Mouse (Mus musculus): ENCODE measurements around the gene Pafah1b2. TPM values are rescaled to one million over a fixed set of nuclear protein-coding genes. Genes with fewer than 3 reads are reported as not detected.

Pafah1b2 gene
- total and polyA plus RNA-seq, 3 experiments: 17.1 to 49.0 (median 46.0) TPM

DNA sequence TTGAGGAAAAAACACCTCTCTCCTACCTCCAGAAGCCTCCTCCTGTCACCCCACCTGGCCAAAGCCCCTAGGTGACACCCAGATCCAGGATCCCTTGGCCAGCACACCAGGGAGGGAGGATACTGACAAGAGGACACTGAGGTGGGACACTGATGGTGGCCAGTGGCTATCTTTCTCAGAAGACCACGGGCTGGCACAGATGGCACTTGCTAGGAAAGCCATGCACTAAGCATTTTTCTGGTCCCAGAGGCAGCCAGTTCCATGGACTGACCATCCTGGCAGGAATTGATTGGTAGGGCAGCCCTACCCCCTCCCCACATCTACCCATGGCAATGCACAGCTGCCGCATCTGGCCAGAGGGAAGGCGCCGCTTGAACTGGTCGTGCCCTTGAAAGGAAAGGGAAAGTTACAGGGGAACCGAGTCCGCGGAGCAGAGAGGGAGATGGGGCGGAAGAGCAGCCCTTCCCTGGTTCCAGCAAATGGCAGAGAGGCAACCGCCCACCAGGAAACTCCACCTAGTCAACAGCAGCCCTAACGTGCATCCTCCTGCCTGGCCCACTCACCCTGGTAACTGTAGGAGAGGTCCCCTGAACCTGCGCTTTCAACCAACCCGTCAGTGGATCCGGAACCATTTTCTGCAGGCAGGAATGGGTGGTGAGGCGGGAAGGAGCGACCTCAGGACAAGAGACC lies 66.2 kb downstream of the Pafah1b2 start:
- no peak for DNase-seq
- Histone ChIP-seq H3K9ac (ENCODE audit: low read depth, low read length) (no peak overlapping the region), H3K36me3 (ENCODE audit: control insufficient read depth, insufficient read depth, low read length) (no peaks in the 10 kb centered on the region), H3K4me1 (ENCODE audit: control insufficient read depth, insufficient read depth, low read length) (no peaks in the 10 kb centered on the region), H3K27ac (no peak overlapping the region), H3K4me3 (no peak overlapping the region), H3K79me2 (replicated peaks; ENCODE audit: control insufficient read depth, insufficient read depth, low read length) (no peaks in the 10 kb centered on the region), H3K27me3 (ENCODE audit: control insufficient read depth, insufficient read depth, low read length) (no peaks in the 10 kb centered on the region)
- 78% methylated on average over 16 of the region's 16 CpGs for WGBS
- TF ChIP-seq EP300 (IDR thresholded peaks at IDR 0.05; ENCODE audit: insufficient read depth, low read depth, low read length) (no peak), CTCF (IDR thresholded peaks at IDR 0.05) (no peak), POLR2A (IDR thresholded peaks at IDR 0.05; ENCODE audit: insufficient read depth, low read depth, low read length) (no peak)
- intact Hi-C loops (cut with DNase I): no loop called here

DNA sequence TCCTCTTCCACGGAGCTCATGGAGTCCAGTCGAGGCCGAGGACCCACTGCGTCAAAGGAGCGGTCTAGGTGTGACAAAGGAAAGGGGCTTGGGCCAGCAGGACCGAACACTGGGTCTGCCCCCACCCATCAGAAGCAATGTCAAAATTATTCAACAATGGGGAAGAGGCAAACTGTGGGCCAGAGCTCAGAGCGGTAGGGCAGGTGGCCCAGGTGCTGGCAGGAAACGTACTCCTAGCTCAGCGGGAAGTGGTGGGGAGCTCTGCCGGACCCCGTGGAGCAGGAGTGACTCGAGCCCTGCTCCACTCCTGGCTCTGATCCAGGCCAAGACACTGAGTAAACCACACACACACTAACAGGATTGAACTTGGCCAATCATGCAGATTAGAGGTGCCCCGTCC lies 66.8 kb downstream of the Pafah1b2 start:
- H3K4me1 ChIP-seq (ENCODE audit: control insufficient read depth, insufficient read depth, low read length): no peaks in the 10 kb centered on the region
- no peak for DNase-seq
- H3K9ac ChIP-seq (ENCODE audit: low read depth, low read length): no peak overlapping the region
- H3K79me2 ChIP-seq (replicated peaks; ENCODE audit: control insufficient read depth, insufficient read depth, low read length): no peaks in the 10 kb centered on the region
- H3K4me3 ChIP-seq: no peak overlapping the region
- no peak overlapping the region for H3K27ac ChIP-seq
- intact Hi-C loops (cut with DNase I): no loop called here
- 83% methylated on average over 13 of the region's 13 CpGs for WGBS
- TF ChIP-seq CTCF (IDR thresholded peaks at IDR 0.05): no peak
- no peak for TF ChIP-seq EP300 (IDR thresholded peaks at IDR 0.05; ENCODE audit: insufficient read depth, low read depth, low read length)
- TF ChIP-seq POLR2A (IDR thresholded peaks at IDR 0.05; ENCODE audit: insufficient read depth, low read depth, low read length): no peak
- H3K27me3 ChIP-seq (ENCODE audit: control insufficient read depth, insufficient read depth, low read length): no peaks in the 10 kb centered on the region
- no peaks in the 10 kb centered on the region for H3K36me3 ChIP-seq (ENCODE audit: control insufficient read depth, insufficient read depth, low read length)

DNA sequence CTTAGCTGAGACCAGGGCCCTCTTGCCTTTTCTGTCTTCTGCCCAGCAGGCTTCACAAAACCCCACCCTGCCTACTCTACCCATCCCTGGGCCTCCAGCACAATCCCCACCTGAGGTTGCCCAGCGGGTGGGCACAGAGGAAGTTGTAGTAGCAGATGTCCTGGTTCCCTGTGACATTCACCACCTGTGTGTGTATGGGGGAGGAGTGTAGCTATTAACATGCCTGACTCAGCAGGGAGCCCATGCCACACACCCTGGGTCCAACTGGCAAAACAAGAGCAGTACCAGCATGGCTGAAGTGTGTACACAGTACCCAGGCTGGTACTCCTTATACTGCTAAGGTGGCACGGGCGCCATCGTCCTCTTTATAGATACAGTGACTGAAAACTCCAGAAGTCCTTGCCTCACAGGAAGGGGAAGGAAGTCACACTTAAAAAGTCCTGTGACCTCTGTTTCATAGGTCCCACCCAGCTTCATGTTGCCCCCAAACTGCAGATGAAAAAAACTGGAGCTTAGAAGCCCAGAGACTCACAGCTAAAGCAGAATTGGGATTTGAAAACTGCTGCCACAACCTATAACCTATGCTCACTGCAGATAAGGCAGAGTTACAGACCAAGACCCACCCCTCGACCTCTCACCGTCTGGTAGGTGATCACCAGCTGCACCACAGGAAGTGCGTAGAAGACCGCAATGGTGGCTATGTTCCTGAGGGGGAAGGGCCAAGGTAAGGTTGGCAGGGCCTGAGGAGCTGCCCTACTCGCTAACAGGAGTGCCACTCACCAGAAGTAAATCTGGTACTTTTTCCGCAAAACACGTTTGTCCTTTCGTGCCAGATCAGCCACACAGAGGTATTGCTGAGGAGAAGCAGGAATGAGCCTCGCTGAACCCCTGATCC lies 67.7 kb downstream of the Pafah1b2 start:
- intact Hi-C loops (cut with DNase I): no loop called here
- Histone ChIP-seq H3K27ac (no peak overlapping the region), H3K36me3 (ENCODE audit: control insufficient read depth, insufficient read depth, low read length) (no peaks in the 10 kb centered on the region), H3K27me3 (ENCODE audit: control insufficient read depth, insufficient read depth, low read length) (no peaks in the 10 kb centered on the region), H3K9ac (ENCODE audit: low read depth, low read length) (no peak overlapping the region), H3K4me3 (no peak overlapping the region), H3K79me2 (replicated peaks; ENCODE audit: control insufficient read depth, insufficient read depth, low read length) (no peaks in the 10 kb centered on the region), H3K4me1 (ENCODE audit: control insufficient read depth, insufficient read depth, low read length) (no peaks in the 10 kb centered on the region)
- TF ChIP-seq EP300 (IDR thresholded peaks at IDR 0.05; ENCODE audit: insufficient read depth, low read depth, low read length) (no peak), POLR2A (IDR thresholded peaks at IDR 0.05; ENCODE audit: insufficient read depth, low read depth, low read length) (no peak), CTCF (IDR thresholded peaks at IDR 0.05) (no peak)
- 81% methylated on average over 13 of the region's 13 CpGs for WGBS
- peak in 1 of 2 experiments; percentile 44 for DNase-seq

DNA sequence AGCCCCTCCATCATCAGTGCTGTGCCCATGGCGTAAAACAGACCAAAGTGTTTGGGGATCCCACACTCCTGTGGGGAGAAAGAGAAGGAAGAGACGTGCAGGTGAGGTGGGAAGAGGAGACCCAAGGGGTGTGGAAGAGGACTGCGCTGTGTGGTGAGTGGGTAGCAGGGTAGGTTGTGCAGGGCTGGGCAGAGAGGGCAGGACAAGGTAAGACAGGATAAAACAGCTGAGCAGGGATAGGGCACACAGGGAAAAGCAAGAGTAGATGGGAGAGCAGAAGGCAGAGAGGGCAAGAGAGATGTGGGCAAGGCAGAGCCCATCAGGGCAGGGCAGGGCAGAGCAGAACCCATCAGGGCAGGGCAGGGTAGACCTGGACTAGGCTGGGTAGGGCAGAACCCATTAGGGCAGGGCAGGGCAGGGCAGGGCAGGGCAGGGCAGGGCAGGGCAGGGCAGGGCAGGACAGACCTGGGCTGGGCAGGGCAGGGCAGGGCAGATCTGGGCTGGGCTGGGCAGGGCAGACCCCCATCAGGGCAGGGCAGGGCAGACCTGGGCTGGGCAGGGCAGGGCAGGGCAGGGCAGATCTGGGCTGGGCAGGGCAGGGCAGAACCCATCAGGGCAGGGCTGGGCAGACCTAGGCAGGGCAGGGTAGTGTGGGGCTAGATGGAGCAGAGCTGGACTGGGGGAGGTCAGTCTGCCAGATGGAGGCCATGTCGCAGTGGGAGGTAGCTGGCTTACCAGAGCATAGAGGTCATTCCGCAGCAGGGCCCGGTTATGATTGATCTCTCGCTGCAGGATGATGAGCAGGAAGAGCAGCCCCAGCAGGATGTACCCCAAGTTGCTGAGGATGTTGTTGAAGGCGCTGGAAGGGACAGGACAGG lies 68.6 kb downstream of the Pafah1b2 start:
- no peaks in the 10 kb centered on the region for H3K27me3 ChIP-seq (ENCODE audit: control insufficient read depth, insufficient read depth, low read length)
- WGBS: 91% methylated on average over 8 of the region's 8 CpGs
- no peak overlapping the region for H3K9ac ChIP-seq (ENCODE audit: low read depth, low read length)
- DNase-seq: no peak
- TF ChIP-seq CTCF (IDR thresholded peaks at IDR 0.05): no peak
- no peak for TF ChIP-seq POLR2A (IDR thresholded peaks at IDR 0.05; ENCODE audit: insufficient read depth, low read depth, low read length)
- TF ChIP-seq EP300 (IDR thresholded peaks at IDR 0.05; ENCODE audit: insufficient read depth, low read depth, low read length): no peak
- H3K27ac ChIP-seq: no peak overlapping the region
- intact Hi-C loops (cut with DNase I): no loop called here
- no peaks in the 10 kb centered on the region for H3K79me2 ChIP-seq (replicated peaks; ENCODE audit: control insufficient read depth, insufficient read depth, low read length)
- H3K4me1 ChIP-seq (ENCODE audit: control insufficient read depth, insufficient read depth, low read length): no peaks in the 10 kb centered on the region
- no peak overlapping the region for H3K4me3 ChIP-seq
- H3K36me3 ChIP-seq (ENCODE audit: control insufficient read depth, insufficient read depth, low read length): no peaks in the 10 kb centered on the region

DNA sequence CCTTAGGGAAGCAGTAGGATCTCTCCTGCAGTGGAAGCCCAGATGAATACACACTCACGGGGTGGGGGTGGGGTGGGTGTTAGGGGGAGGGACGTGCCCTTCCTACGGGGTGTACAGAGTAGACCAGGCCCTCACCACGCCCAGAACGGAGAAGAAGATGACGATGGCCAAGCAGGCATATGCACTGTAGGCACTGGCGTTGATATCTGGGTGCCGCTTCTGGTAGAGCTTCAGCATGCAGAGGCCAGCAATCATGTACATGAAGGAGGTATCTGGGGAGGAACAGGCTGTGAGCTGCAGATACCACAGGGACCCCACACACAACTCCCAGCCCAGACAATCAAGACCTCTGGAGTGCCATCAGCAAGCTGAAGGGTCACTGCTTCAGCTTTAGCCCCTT lies 69.6 kb downstream of the Pafah1b2 start:
- Histone ChIP-seq H3K9ac (ENCODE audit: low read depth, low read length) (no peak overlapping the region), H3K4me3 (no peak overlapping the region), H3K4me1 (ENCODE audit: control insufficient read depth, insufficient read depth, low read length) (no peaks in the 10 kb centered on the region), H3K79me2 (replicated peaks; ENCODE audit: control insufficient read depth, insufficient read depth, low read length) (no peaks in the 10 kb centered on the region), H3K36me3 (ENCODE audit: control insufficient read depth, insufficient read depth, low read length) (no peaks in the 10 kb centered on the region), H3K27ac (no peak overlapping the region), H3K27me3 (ENCODE audit: control insufficient read depth, insufficient read depth, low read length) (no peaks in the 10 kb centered on the region)
- intact Hi-C loops (cut with DNase I): no loop called here
- 93% methylated on average over 8 of the region's 8 CpGs for WGBS
- DNase-seq: no peak
- TF ChIP-seq EP300 (IDR thresholded peaks at IDR 0.05; ENCODE audit: insufficient read depth, low read depth, low read length): no peak
- TF ChIP-seq POLR2A (IDR thresholded peaks at IDR 0.05; ENCODE audit: insufficient read depth, low read depth, low read length): no peak
- TF ChIP-seq CTCF (IDR thresholded peaks at IDR 0.05): no peak

Measured in heart, adult 2 months (tissue).